Mouse (Mus musculus): ENCODE results near the gene Tns1. TPM values are rescaled to one million over a fixed set of nuclear protein-coding genes. Genes with fewer than 3 reads are reported as not detected.

Tns1 gene
- total RNA-seq, 1 experiment from 2014 or later, result 436 TPM

GRCm38 (mm10) chr1:73956320-73956719 lies 167.9 kb downstream of the Tns1 start:
- DNase-seq, result no peak

DNA sequence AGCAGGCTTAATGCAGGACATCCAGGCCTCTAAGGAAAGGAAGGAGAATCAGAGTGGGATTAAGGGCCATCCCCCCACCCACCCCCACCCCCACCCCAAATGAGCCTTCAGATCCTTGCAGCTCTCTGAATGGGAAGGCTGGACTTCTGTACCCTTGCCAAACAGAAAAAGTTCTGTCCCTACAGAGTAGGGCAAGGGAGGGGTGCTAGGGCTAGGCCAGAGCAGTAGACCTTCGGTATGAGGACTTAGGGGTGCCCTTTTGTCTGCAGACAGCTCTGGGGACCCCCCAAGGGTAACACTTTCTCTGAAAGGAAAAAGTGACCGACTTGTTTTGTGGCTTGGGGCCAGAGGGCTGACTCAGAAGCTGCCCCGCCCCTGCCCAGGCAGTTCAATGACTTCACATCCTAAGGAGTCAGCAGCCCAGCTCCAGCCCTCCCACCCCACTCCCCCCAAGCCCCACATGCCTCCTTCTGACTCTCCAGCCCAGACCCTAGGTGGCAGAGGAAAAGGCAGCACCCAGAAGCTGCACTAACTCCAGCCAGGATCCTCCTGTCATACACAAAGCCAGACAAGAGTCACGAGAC lies 168.9 kb downstream of the Tns1 start:
- DNase-seq, result peak; percentile 80

- DNase-seq, result peak; percentile 38
Observed at GRCm38 (mm10) chr1:73954614-73955013, 169.6 kb downstream of the Tns1 start.

- no peak for DNase-seq
Observed at GRCm38 (mm10) chr1:73954015-73954408, 170.2 kb downstream of the Tns1 start.

- DNase-seq, result no peak
Observed at GRCm38 (mm10) chr1:73953317-73954014, 170.8 kb downstream of the Tns1 start.

GRCm38 (mm10) chr1:73952598-73952997 lies 171.7 kb downstream of the Tns1 start:
- no peak for DNase-seq

DNA sequence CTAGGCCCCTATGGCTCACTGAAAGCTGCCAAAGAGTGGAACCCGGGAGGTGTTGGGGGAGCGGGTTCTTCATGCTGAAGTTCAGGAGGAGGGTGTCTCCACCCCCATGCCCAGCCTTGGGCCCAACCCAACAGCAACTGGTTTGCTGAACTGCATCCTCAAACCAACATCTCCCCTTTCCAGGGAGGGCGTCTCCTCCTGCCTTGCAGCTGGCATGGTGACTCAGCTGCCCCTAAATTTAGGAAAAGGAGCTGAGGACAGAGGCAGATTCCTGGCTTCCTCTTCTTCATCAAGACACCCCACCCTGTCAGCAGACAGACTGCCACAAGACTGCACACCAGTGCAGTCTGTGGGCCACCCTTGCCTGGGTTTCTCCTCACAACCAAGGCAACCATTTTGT lies 173.1 kb downstream of the Tns1 start:
- DNase-seq, result no peak

GRCm38 (mm10) chr1:73948757-73949156 lies 175.5 kb downstream of the Tns1 start:
- DNase-seq, result no peak

GRCm38 (mm10) chr1:73947525-73948304 lies 176.5 kb downstream of the Tns1 start:
- peak; percentile 30 for DNase-seq

DNA sequence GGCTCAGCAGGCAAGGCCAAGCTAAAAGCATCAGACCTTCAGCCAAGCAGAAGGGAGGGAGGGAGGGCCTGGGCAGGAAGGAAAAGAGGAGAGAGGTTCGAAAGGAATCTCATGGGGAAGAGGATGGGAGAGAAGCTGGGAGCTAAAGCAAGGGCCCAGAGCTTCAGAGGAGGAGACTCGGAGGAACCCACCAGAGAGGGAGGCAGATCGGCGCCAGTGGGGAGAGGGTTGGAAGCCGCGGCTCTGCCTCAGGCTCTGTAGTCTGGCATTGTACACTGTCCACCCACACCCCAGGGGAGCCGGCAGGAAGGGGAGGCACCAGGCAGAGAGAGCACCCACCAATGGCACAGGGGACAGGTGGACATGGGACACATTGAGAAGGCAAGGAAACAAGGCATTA lies 177.5 kb downstream of the Tns1 start:
- no peak for DNase-seq

DNA sequence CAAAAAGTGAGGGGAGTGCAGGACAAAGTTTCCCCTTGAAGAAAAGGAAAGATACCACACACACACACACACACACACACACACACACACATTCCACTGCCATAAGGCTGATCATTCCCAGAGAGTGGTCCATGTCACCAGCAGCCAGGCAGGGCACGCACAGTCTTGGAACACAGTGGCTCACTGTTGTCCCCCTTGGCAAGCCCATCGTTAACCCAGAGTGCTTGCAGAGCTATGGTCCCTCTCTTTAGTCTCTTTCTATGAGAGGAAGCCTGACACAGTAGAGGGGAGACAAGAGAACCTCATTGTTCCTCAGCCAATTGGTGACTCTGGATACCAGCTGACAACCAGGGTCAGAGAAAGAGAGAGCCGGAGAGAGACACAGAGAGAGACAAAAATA lies 179.9 kb downstream of the Tns1 start:
- no peak for DNase-seq

GRCm38 (mm10) chr1:73943667-73944289 lies 180.5 kb downstream of the Tns1 start:
- DNase-seq, result peak; percentile 34

DNA sequence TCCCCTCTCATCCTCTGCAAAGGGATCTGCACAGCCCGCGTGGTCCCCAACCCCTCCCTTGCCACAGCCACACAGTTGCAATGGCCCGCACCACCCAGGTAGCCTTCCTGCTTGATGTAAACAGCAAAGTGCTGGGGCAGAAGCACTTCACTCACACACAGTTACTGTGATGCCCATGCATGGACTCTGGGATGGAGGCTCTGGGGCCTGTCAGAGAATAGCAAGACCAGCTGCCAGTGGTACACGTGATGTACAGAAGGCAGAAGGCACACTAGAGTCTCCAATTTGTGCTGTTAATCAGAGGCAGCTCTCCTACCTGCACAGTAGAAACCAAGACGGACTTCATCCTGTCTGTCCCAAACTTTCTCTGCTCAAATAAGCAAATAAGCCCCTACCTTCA lies 181.0 kb downstream of the Tns1 start:
- no peak for DNase-seq

DNA sequence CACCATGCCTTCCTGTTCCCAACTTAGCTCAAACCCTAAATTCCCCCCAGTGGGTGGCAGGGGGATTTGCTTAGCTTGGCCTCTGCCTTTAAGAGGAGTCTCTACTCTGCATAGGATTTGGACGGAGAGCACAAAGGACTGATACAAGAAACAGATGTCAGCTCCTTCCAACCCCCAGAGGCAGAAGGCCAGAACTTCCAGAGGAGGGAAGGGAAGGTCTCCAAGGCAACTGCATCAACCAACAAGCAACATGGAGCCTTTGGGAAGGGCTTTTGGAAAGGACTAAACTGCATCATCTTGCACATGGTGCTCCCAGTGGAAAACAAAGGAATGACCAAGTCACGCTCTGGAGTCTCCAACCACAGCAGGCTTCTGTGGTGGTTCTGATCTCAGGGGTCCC lies 182.0 kb downstream of the Tns1 start:
- DNase-seq, result no peak

DNA sequence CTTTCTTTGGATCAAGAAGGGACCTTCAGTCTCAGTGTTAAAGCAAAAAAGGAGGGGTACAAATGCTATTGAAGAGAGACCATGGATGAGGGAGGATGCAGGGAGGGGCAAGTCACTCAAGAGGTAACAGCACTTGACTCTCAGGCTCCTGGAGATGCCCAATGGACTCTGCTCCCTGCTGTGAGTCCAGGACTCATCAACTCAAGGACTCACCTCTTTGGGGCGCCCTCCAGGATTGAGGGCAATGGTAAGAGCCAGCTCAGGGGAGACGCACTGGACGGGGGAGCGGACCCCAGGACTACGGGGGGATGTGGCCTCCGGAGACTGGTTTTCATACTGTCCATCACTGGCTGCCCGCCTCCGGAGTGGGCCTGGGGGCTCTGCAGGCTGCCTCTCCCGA lies 182.6 kb downstream of the Tns1 start:
- DNase-seq, result no peak

DNA sequence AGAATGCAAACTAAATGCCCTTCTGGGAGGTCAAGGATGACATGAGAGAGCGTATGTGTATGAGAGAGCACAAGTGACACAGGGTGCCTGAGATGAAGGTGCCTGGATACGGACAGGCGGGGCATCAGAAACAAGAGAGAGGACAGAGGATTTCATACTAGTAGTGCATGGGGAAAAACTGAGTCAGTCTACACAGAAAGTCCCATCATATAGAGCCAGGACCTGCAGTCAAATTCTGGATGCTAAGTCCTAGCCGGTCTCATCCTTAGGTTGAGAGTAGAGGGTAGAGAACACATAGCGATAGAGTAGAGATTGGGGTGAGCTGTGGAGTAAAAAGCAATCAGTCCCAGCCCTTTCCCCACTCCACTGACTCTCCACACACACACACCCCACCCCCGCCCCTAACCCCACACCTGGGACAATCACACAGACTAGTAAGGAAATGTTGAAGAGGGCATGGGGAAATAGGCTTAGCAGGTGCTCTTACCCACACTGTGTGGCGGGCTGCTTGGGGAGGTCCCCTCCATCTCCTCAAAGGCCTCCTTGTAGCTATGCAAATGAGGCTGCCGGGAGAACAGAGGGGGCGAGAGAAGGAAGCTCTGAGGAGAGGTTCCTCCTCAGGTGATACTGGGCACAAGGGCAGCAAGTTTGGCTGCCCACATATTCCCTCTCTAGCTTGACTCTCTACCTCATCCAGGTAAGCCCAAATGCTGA lies 183.6 kb downstream of the Tns1 start:
- DNase-seq, result no peak

- no peak for DNase-seq
Observed at GRCm38 (mm10) chr1:73938597-73938996, 185.7 kb downstream of the Tns1 start.

DNA sequence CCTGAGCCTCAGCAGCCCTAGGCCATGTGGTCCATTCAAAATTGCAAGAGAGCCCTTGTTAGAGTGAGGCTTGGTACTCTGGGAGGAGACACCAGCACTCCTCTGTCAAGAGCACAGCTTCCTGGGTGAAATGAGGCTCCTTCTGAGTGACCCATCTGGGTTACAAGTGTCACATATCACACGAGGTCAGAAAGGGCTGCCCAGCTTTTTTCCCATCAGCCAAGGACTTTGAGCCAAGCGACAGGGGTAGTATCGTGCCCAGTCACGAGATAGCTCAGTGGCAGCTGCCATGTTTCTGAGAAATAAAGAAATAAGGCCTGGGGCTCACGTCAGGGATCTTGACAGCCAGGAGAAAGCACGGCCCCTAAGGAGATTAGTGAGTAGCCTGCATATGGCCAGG lies 186.4 kb downstream of the Tns1 start:
- no peak for DNase-seq

GRCm38 (mm10) chr1:73936537-73936936 lies 187.7 kb downstream of the Tns1 start:
- DNase-seq, result no peak

DNA sequence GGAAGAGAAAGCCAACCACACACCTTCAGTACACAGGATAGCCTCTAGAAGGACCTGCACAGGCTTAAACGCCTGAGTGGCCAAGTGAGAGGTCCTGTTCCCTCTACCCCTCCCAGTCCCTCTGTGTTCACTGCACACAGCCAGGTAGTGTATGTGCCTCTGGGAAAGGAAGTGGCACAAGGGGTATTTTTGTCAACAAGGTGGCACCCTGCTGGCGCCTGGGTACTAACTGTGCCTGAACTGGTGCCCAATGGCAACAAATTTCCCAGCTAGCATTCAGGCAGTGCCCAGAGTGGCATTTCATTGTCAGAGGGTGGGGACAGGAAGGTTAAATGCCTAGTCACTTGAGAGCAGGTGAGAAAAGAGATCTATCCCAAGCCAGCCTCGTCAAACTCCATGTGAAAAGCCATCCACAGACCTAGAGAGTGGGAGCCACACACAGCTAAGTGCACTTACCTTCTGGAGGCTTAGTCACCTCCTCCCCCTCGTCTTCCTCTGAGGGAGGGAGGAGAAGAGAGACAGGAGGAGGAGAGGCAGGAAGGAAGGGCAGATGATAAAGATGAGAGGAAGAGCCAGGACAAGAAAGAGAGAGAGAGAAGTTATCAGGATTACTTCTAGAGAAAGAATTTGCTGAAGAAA lies 188.7 kb downstream of the Tns1 start:
- no peak for DNase-seq

- DNase-seq, result no peak
Observed at GRCm38 (mm10) chr1:73933146-73933490, 191.1 kb downstream of the Tns1 start.

Measured in adrenal gland, postnatal 25 days (tissue).